Mouse (Mus musculus) yolk sac, embryonic 10.5 days (tissue): ENCODE results near the gene Snrpf.
"Not testable (repeated sequence)": the region's sequence is repeated elsewhere in the genome, so short reads cannot be mapped to it uniquely, and the experiment has no call there.

Source experiments
- DNase-seq: peaks from one replicate; pipeline ENCODE4 v3.0.0-alpha.2; 2017; ENCODE audit warnings: low spot score

Gene Snrpf

GRCm38 (mm10) chr10:93575960-93576359, 13.5 kb downstream of the Snrpf start:
- no peak for DNase-seq

GRCm38 (mm10) chr10:93574966-93575365, 14.5 kb downstream of the Snrpf start:
- DNase-seq: no peak

- DNase-seq: no peak
Observed at GRCm38 (mm10) chr10:93572209-93572608, 17.3 kb downstream of the Snrpf start.

- no peak for DNase-seq
Observed at GRCm38 (mm10) chr10:93568671-93569070, 20.8 kb downstream of the Snrpf start.

- DNase-seq: no peak
Observed at GRCm38 (mm10) chr10:93567841-93568566, 21.5 kb downstream of the Snrpf start.

GRCm38 (mm10) chr10:93567066-93567465, 22.4 kb downstream of the Snrpf start:
- no peak for DNase-seq

GRCm38 (mm10) chr10:93564518-93565090, 24.9 kb downstream of the Snrpf start:
- DNase-seq: no peak

GRCm38 (mm10) chr10:93559786-93560185, 29.7 kb downstream of the Snrpf start:
- no peak for DNase-seq

- not testable (repeated sequence) for DNase-seq
Observed at GRCm38 (mm10) chr10:93557971-93558370, 31.5 kb downstream of the Snrpf start.

GRCm38 (mm10) chr10:93552596-93552995, 36.9 kb downstream of the Snrpf start:
- no peak for DNase-seq

GRCm38 (mm10) chr10:93549821-93550220, 39.7 kb downstream of the Snrpf start:
- DNase-seq: peak; percentile 33

GRCm38 (mm10) chr10:93548991-93549390, 40.5 kb downstream of the Snrpf start:
- DNase-seq: peak; percentile 75

GRCm38 (mm10) chr10:93547741-93548270, 41.7 kb downstream of the Snrpf start:
- DNase-seq: no peak

- DNase-seq: no peak
Observed at GRCm38 (mm10) chr10:93544172-93544571, 45.3 kb downstream of the Snrpf start.

- DNase-seq: peak; percentile 77
Observed at GRCm38 (mm10) chr10:93543176-93543575, 46.3 kb downstream of the Snrpf start.

GRCm38 (mm10) chr10:93542356-93542755, 47.1 kb downstream of the Snrpf start:
- no peak for DNase-seq

GRCm38 (mm10) chr10:93541585-93541984, 47.9 kb downstream of the Snrpf start:
- no peak for DNase-seq

GRCm38 (mm10) chr10:93540431-93541210, 48.9 kb downstream of the Snrpf start, which contains the start of gene Ccdc38:
Ccdc38 (plus strand) TSS chr10:93540632.
- no peak for DNase-seq

GRCm38 (mm10) chr10:93539775-93540430, 49.6 kb downstream of the Snrpf start, which contains the start of gene Amdhd1:
Amdhd1 (minus strand) TSS chr10:93540033.
- DNase-seq: peak; percentile 83

- peak; percentile 51 for DNase-seq
Observed at GRCm38 (mm10) chr10:93538818-93539217, 50.7 kb downstream of the Snrpf start.

- DNase-seq: peak; percentile 52
Observed at GRCm38 (mm10) chr10:93538287-93538686, 51.2 kb downstream of the Snrpf start.
